Mouse (Mus musculus) telencephalon, adult 2 months (tissue): ENCODE data around the gene Gm43738.

Experiments used
- DNase-seq: peaks from one replicate; pipeline ENCODE4 v3.0.0-alpha.2; 2011; ENCODE audit warnings: low read depth, low spot score

Gene Gm43738

GRCm38 (mm10) chr3:89043359-89043758 lies 57.5 kb downstream of the Gm43738 start:
- no peak for DNase-seq
